ENCODE assay signal across 15 mouse cellular contexts in the genomic region with DNA sequence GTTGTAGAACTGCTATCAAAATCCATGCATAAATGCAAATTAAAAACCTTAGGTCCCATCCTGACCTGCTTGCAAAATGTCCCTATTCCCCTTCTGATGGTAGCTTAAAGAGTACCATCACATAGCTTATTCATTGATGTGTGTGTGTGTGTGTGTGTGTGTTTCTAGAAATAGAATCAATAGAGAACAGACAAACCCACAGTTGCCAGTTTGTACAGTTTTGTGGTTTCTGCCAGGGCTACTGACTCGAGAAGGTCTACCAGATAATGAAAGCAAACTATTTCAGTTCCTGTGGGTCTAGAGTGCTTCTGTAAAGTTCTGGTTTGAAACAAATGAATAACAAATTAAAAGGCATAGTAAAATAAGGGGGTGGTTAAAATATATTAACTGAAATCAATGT.
DNase-seq lines count a peak whose midpoint lies in the region; ATAC-seq lines count a peak whose summit lies in the region.
"Had no signal": no experiment of that assay in that cellular context is flagged by ENCODE, and none has a peak within 500 bp of the region (broad histone marks: within the 10 kb centered on the region; RNA-seq: fewer than 3 reads in every experiment).

No protein-coding gene starts in this region.

- H3K4me2 ChIP-seq in liver, embryonic 15.5 days, result no peak overlapping the region
- H3K4me2 ChIP-seq in midbrain, embryonic 13.5 days (replicated peaks), result no peak overlapping the region
- H3K4me2 ChIP-seq: forebrain, embryonic 13.5 days; limb, embryonic 12.5 days; midbrain, embryonic 15.5 days had no signal

- H3K4me3 ChIP-seq in liver, embryonic 15.5 days (replicated peaks), result no peak overlapping the region
- no peak overlapping the region for H3K4me3 ChIP-seq in midbrain, embryonic 13.5 days (replicated peaks)
- H3K4me3 ChIP-seq: forebrain, embryonic 13.5 days; limb, embryonic 12.5 days; midbrain, embryonic 15.5 days had no signal

- WGBS in liver, embryonic 15.5 days (ENCODE audit: insufficient replicate concordance), result 9% methylated on average over 1 of the region's 1 CpGs
- WGBS in midbrain, embryonic 13.5 days, result 88% methylated on average over 1 of the region's 1 CpGs

- DNase-seq in cerebellum, adult 9-10 months, result peak; percentile 10
- no peak for DNase-seq in cerebellum, adult 11 months
- DNase-seq in spleen, postnatal 36 days (ENCODE audit: low spot score in 2 of 2), result peak; percentile 76 to 82
- DNase-seq in spleen, adult 18-20 months, result no peak
- DNase-seq in splenic B cell, adult 2 months (ENCODE audit: low read depth, low spot score), result peak; percentile 70
- no peak for DNase-seq in adrenal gland, adult 2 months
- DNase-seq: cerebellum, adult 8-10 months; heart, postnatal 10 days; kidney, adult 8-10 months; lung, postnatal 10 days had no signal

- 0 out of 2 replicates have a peak, but pooled peaks cover 3% of the 10 kb centered on the region for H3K4me1 ChIP-seq in liver, embryonic 15.5 days (replicated peaks)
- peaks cover 6% of the 10 kb centered on the region; the same call in 1 of the 2 replicates for H3K4me1 ChIP-seq in midbrain, embryonic 13.5 days (replicated peaks)
- H3K4me1 ChIP-seq: forebrain, embryonic 13.5 days; limb, embryonic 12.5 days; midbrain, embryonic 15.5 days had no signal

- no peak overlapping the region for H3K9ac ChIP-seq in liver, embryonic 15.5 days
- no peak overlapping the region for H3K9ac ChIP-seq in midbrain, embryonic 13.5 days (replicated peaks)
- H3K9ac ChIP-seq: forebrain, embryonic 13.5 days; limb, embryonic 12.5 days; midbrain, embryonic 15.5 days had no signal

- H3K27me3 ChIP-seq in liver, embryonic 15.5 days, result no peaks in the 10 kb centered on the region
- no peaks in the 10 kb centered on the region for H3K27me3 ChIP-seq in splenic B cell, adult 2 months (ENCODE audit: control insufficient read depth, insufficient read depth, low read length, poor library complexity, severe bottlenecking)
- H3K27me3 ChIP-seq in midbrain, embryonic 13.5 days, result no peaks in the 10 kb centered on the region
- H3K27me3 ChIP-seq: forebrain, embryonic 13.5 days; limb, embryonic 12.5 days; midbrain, embryonic 15.5 days had no signal

- no peaks in the 10 kb centered on the region for H3K36me3 ChIP-seq in liver, embryonic 15.5 days (replicated peaks)
- no peaks in the 10 kb centered on the region for H3K36me3 ChIP-seq in splenic B cell, adult 2 months (ENCODE audit: control insufficient read depth, insufficient read depth, low read length, poor library complexity, severe bottlenecking)
- no peaks in the 10 kb centered on the region for H3K36me3 ChIP-seq in midbrain, embryonic 13.5 days
- H3K36me3 ChIP-seq: limb, embryonic 12.5 days; midbrain, embryonic 15.5 days had no signal

- no peak overlapping the region for H3K27ac ChIP-seq in liver, embryonic 15.5 days (replicated peaks)
- no peak overlapping the region for H3K27ac ChIP-seq in midbrain, embryonic 13.5 days
- H3K27ac ChIP-seq: forebrain, embryonic 13.5 days; limb, embryonic 12.5 days; midbrain, embryonic 15.5 days had no signal

- no peaks in the 10 kb centered on the region for H3K9me3 ChIP-seq in liver, embryonic 15.5 days (replicated peaks)
- H3K9me3 ChIP-seq in midbrain, embryonic 13.5 days, result no peaks in the 10 kb centered on the region
- H3K9me3 ChIP-seq: forebrain, embryonic 13.5 days; limb, embryonic 12.5 days; midbrain, embryonic 15.5 days had no signal

- peak; percentile 54 for ATAC-seq in liver, embryonic 15.5 days (ENCODE audit: insufficient read depth)
- ATAC-seq in midbrain, embryonic 13.5 days, result no peak
- ATAC-seq: midbrain, embryonic 15.5 days had no signal

Comparison
In these comparisons a context has a peak if more than half of its experiments do, and no peak if none do; other contexts are left out.
1. DNase-seq: peak in cerebellum, adult 9-10 months (single experiment), spleen, postnatal 36 days (2 of 2) and splenic B cell, adult 2 months (single experiment); none in cerebellum, adult 11 months (single experiment), spleen, adult 18-20 months (0 of 2) and adrenal gland, adult 2 months (single experiment).